Mouse (Mus musculus) forebrain, embryonic 14.5 days (tissue): ENCODE measurements around the gene Ndufc2. TPM values are rescaled to one million over a fixed set of nuclear protein-coding genes. Genes with fewer than 3 reads are reported as not detected.
"Not testable (repeated sequence)": the region's sequence is repeated elsewhere in the genome, so short reads cannot be mapped to it uniquely, and the experiment has no call there.

ENCODE experiments used
- ATAC-seq: fragments of 200-750 bp; cut with Nextera tagmentation; 2 replicates; pipeline ENCODE4 v1.8.0; 2017; ENCODE audit warnings: mild to moderate bottlenecking, moderate library complexity
- DNase-seq: peaks from one replicate; pipeline ENCODE4 v3.0.0-alpha.2; 2015; ENCODE audit warnings: low spot score
- H3K27ac ChIP-seq: fragments of 300-500 bp; sonication (generic); 2 replicates; pipeline ENCODE4 v1.5.1; 2014; ENCODE audit warnings: low read depth, mild to moderate bottlenecking, control low read depth, low read length, moderate library complexity
- H3K27me3 ChIP-seq: fragments of 300-500 bp; sonication (generic); replicated peaks from 2 replicates; pipeline ENCODE4 v1.6.1; 2014; ENCODE audit warnings: low read length, control low read depth, mixed read lengths; ENCODE audit not compliant: control insufficient read depth, insufficient read depth
- H3K36me3 ChIP-seq: fragments of 300-500 bp; sonication (generic); 2 replicates; pipeline ENCODE4 v1.6.1; 2014; ENCODE audit warnings: low read length, control low read depth; ENCODE audit not compliant: control insufficient read depth, insufficient read depth
- H3K4me1 ChIP-seq: fragments of 300-500 bp; sonication (generic); 2 replicates; pipeline ENCODE4 v1.6.1; 2014; ENCODE audit warnings: antibody characterized with exemption, low read length, control low read depth; ENCODE audit not compliant: control insufficient read depth, insufficient read depth
- H3K4me2 ChIP-seq: fragments of 300-500 bp; sonication (generic); 2 replicates; pipeline ENCODE4 v1.6.1; 2014; ENCODE audit warnings: mild to moderate bottlenecking, control low read depth, low read length
- H3K4me3 ChIP-seq: fragments of 300-500 bp; sonication (generic); 2 replicates; pipeline ENCODE4 v1.5.1; 2014; ENCODE audit warnings: low read depth, low read length, control low read depth
- H3K9ac ChIP-seq: fragments of 300-500 bp; sonication (generic); 2 replicates; pipeline ENCODE4 v1.6.1; 2014; ENCODE audit warnings: mild to moderate bottlenecking, low read length, control low read depth, moderate library complexity
- H3K9me3 ChIP-seq: fragments of 300-500 bp; sonication (generic); replicated peaks from 2 replicates; pipeline ENCODE4 v1.6.1; 2016; ENCODE audit warnings: low read length, control low read depth, mixed read lengths; ENCODE audit not compliant: control insufficient read depth
- WGBS: fragments of 180-500 bp; shearing (Covaris S2); extraction: QIAGEN DNeasy Blood & Tissue Kit; methylation state at CpG from one replicate; pipeline ENCODE4 v1.1.7; 2014; 5-methylcytosine and 5-hydroxymethylcytosine counted together
- polyA plus RNA-seq: library from polyadenylated mRNA; unstranded; fragments of >200 nt; fragmentation: Nextera tagmentation; extraction: Ambion mirVana; gene quantifications from 2 replicates; pipeline ENCODE4 v1.2.1, GENCODE M21; 2014

Ndufc2 gene
- polyA plus RNA-seq, 1 experiment from 2014 or later: 569 TPM

- no peak for DNase-seq
- no peak for ATAC-seq
Measured at GRCm38 (mm10) chr7:97427296-97427695, 27.5 kb downstream of the Ndufc2 start.

GRCm38 (mm10) chr7:97427778-97428420, 28.1 kb downstream of the Ndufc2 start:
- H3K4me3 ChIP-seq: no peak overlapping the region
- peaks cover 14% of the 10 kb centered on the region for H3K4me1 ChIP-seq
- H3K9me3 ChIP-seq: no peaks in the 10 kb centered on the region
- H3K27ac ChIP-seq: 0 out of 2 replicates have a peak overlapping the region, but pooled peaks have one; percentile 2
- no peaks in the 10 kb centered on the region for H3K36me3 ChIP-seq
- H3K4me2 ChIP-seq: no peak overlapping the region
- ATAC-seq (no peak), DNase-seq (peak; percentile 57)
- no peak overlapping the region for H3K9ac ChIP-seq
- 73% methylated on average over 5 of the region's 5 CpGs for WGBS
- H3K27me3 ChIP-seq: no peaks in the 10 kb centered on the region

More at GRCm38 (mm10) chr7:97427296-97427695, 27.5 kb downstream of the Ndufc2 start:
- H3K4me1 ChIP-seq: peaks cover 14% of the 10 kb centered on the region
- no peaks in the 10 kb centered on the region for H3K36me3 ChIP-seq
- no peak overlapping the region for H3K4me3 ChIP-seq
- no peaks in the 10 kb centered on the region for H3K27me3 ChIP-seq
- 86% methylated on average over 6 of the region's 6 CpGs for WGBS
- no peaks in the 10 kb centered on the region for H3K9me3 ChIP-seq
- H3K4me2 ChIP-seq: no peak overlapping the region
- no peak overlapping the region for H3K27ac ChIP-seq
- no peak overlapping the region for H3K9ac ChIP-seq

- Histone ChIP-seq H3K36me3 (no peaks in the 10 kb centered on the region), H3K4me1 (peaks cover 14% of the 10 kb centered on the region), H3K27me3 (no peaks in the 10 kb centered on the region), H3K9me3 (no peaks in the 10 kb centered on the region), H3K9ac (0 out of 2 replicates have a peak overlapping the region, but pooled peaks have one; percentile 32), H3K4me2 (peak overlapping the region; percentile 23; the same call in 1 of the 2 replicates), H3K4me3 (no peak overlapping the region), H3K27ac (peak overlapping the region; percentile 59)
- ATAC-seq (peak; percentile 74), DNase-seq (peak; percentile 94)
- WGBS: 0% methylated on average over 5 of the region's 5 CpGs
Measured at GRCm38 (mm10) chr7:97429705-97430104, 29.9 kb downstream of the Ndufc2 start.

- H3K4me1 ChIP-seq: peaks cover 12% of the 10 kb centered on the region
- H3K4me2 ChIP-seq, H3K27me3 ChIP-seq, H3K36me3 ChIP-seq, H3K9ac ChIP-seq, ATAC-seq, H3K9me3 ChIP-seq, DNase-seq, H3K4me3 ChIP-seq, H3K27ac ChIP-seq: not testable (repeated sequence)
- 64% methylated on average over 3 of the region's 3 CpGs for WGBS
Measured at GRCm38 (mm10) chr7:97433517-97433916, 33.7 kb downstream of the Ndufc2 start.

GRCm38 (mm10) chr7:97434517-97434916, 34.7 kb downstream of the Ndufc2 start:
- no peak overlapping the region for H3K4me3 ChIP-seq
- no peak overlapping the region for H3K27ac ChIP-seq
- no peak overlapping the region for H3K4me2 ChIP-seq
- no peaks in the 10 kb centered on the region for H3K9me3 ChIP-seq
- no peak overlapping the region for H3K9ac ChIP-seq
- ATAC-seq (no peak), DNase-seq (no peak)
- H3K4me1 ChIP-seq: peaks cover 8% of the 10 kb centered on the region
- H3K27me3 ChIP-seq: no peaks in the 10 kb centered on the region
- 85% methylated on average over 10 of the region's 10 CpGs for WGBS
- no peaks in the 10 kb centered on the region for H3K36me3 ChIP-seq

- Histone ChIP-seq H3K27me3 (no peaks in the 10 kb centered on the region), H3K27ac (no peak overlapping the region), H3K9ac (no peak overlapping the region), H3K4me2 (no peak overlapping the region), H3K9me3 (0 out of 2 replicates have a peak, but pooled peaks cover 3% of the 10 kb centered on the region), H3K36me3 (no peaks in the 10 kb centered on the region), H3K4me1 (no peaks in the 10 kb centered on the region), H3K4me3 (no peak overlapping the region)
- no peak for ATAC-seq
- DNase-seq: no peak
Measured at GRCm38 (mm10) chr7:97438986-97439385, 39.2 kb downstream of the Ndufc2 start.

- Histone ChIP-seq H3K4me3 (no peak overlapping the region), H3K9me3 (0 out of 2 replicates have a peak, but pooled peaks cover under 1% of the 10 kb centered on the region), H3K4me1 (peaks cover 17% of the 10 kb centered on the region), H3K9ac (peak overlapping the region; percentile 43; the same call in 1 of the 2 replicates), H3K27ac (peak overlapping the region; percentile 98), H3K36me3 (no peaks in the 10 kb centered on the region), H3K4me2 (no peak overlapping the region), H3K27me3 (no peaks in the 10 kb centered on the region)
- DNase-seq (peak; percentile 99), ATAC-seq (peak; percentile 96)
- 7% methylated on average over 6 of the region's 6 CpGs for WGBS
Measured at GRCm38 (mm10) chr7:97446171-97446925, 46.5 kb downstream of the Ndufc2 start.

- no peak overlapping the region; the same call in 1 of the 2 replicates for H3K4me2 ChIP-seq
- H3K9ac ChIP-seq: peak overlapping the region; percentile 43; the same call in 1 of the 2 replicates
- ATAC-seq (peak; percentile 57), DNase-seq (peak; percentile 80)
- H3K4me3 ChIP-seq: no peak overlapping the region
- H3K27me3 ChIP-seq: no peaks in the 10 kb centered on the region
- peak overlapping the region; percentile 98 for H3K27ac ChIP-seq
- peaks cover 17% of the 10 kb centered on the region for H3K4me1 ChIP-seq
- H3K36me3 ChIP-seq: no peaks in the 10 kb centered on the region
- H3K9me3 ChIP-seq: no peaks in the 10 kb centered on the region
- WGBS: 23% methylated on average over 6 of the region's 6 CpGs
Measured at GRCm38 (mm10) chr7:97447050-97447531, 47.3 kb downstream of the Ndufc2 start.
